Mouse (Mus musculus) intestine, embryonic 14.5 days (tissue): ENCODE results near the gene Fdxacb1. TPM values are rescaled to one million over a fixed set of nuclear protein-coding genes. Genes with fewer than 3 reads are reported as not detected.

ENCODE experiments used
- ATAC-seq: fragments of 200-750 bp; cut with Nextera tagmentation; replicated peaks from 2 replicates; pipeline ENCODE4 v1.8.0; 2017; ENCODE audit warnings: low read depth, moderate number of reproducible peaks, moderate TSS enrichment, moderate library complexity; ENCODE audit not compliant: low FRiP score, low TSS enrichment
- DNase-seq: peaks from one replicate; pipeline ENCODE4 v3.0.0-alpha.2; 2018; ENCODE audit warnings: low spot score
- H3K27ac ChIP-seq: fragments of 300-500 bp; sonication (generic); 2 replicates; pipeline ENCODE4 v1.5.1; 2014; ENCODE audit warnings: low read depth, mild to moderate bottlenecking, control low read depth
- H3K27me3 ChIP-seq: fragments of 300-500 bp; sonication (generic); replicated peaks from 2 replicates; pipeline ENCODE4 v1.6.1; 2014; ENCODE audit warnings: low read length, control low read depth; ENCODE audit not compliant: control insufficient read depth, insufficient read depth
- H3K36me3 ChIP-seq: fragments of 300-500 bp; sonication (generic); 2 replicates; pipeline ENCODE4 v1.6.1; 2014; ENCODE audit warnings: low read length, control low read depth; ENCODE audit not compliant: control insufficient read depth, insufficient read depth
- H3K4me1 ChIP-seq: fragments of 300-500 bp; sonication (generic); replicated peaks from 2 replicates; pipeline ENCODE4 v1.6.1; 2014; ENCODE audit warnings: low read length, control low read depth, mixed read lengths; ENCODE audit not compliant: control insufficient read depth, insufficient read depth
- H3K4me2 ChIP-seq: fragments of 300-500 bp; sonication (generic); 2 replicates; pipeline ENCODE4 v1.6.1; 2014; ENCODE audit warnings: low read length
- H3K4me3 ChIP-seq: fragments of 300-500 bp; sonication (generic); 2 replicates; pipeline ENCODE4 v1.5.1; 2014; ENCODE audit warnings: low read depth, low read length, control low read depth, mixed read lengths
- H3K9ac ChIP-seq: fragments of 300-500 bp; sonication (generic); 2 replicates; pipeline ENCODE4 v1.6.1; 2014; ENCODE audit warnings: mild to moderate bottlenecking, low read length
- H3K9me3 ChIP-seq: fragments of 300-500 bp; sonication (generic); 2 replicates; pipeline ENCODE4 v1.6.1; 2016; ENCODE audit warnings: low read length, control low read depth; ENCODE audit not compliant: control insufficient read depth
- WGBS: fragments of 180-500 bp; shearing (Covaris S2); extraction: QIAGEN DNeasy Blood & Tissue Kit; methylation state at CpG from one replicate; pipeline ENCODE4 v1.1.7; 2014; 5-methylcytosine and 5-hydroxymethylcytosine counted together
- polyA plus RNA-seq: library from polyadenylated mRNA; unstranded; fragments of >200 nt; fragmentation: Nextera tagmentation; extraction: Ambion mirVana; gene quantifications from 2 replicates; pipeline ENCODE4 v1.2.1, GENCODE M21; 2014

Fdxacb1 gene
- polyA plus RNA-seq, 1 experiment from 2014 or later: 13.5 TPM

DNA sequence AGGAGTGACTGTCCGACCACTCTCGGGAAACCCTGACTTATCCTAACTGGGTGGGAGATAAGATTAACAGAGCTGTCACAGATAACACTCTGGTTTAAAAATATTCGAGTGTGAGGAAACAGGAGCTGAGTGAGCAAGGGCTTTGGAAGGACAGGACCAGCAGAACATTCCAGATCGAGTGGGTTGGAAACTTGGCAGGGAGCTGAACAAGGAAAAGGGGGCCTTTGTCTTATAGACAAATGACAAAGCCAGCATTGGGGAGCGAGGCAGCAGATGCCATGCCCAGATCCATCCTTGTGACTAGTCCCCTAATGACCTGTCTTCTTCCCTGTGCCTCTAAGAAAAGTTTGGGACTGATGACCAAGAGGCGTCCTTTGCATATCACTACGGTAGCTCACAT, 14.1 kb upstream of the Fdxacb1 start:
- H3K4me1 ChIP-seq: no peaks in the 10 kb centered on the region; the same call in 1 of the 2 replicates
- H3K9ac ChIP-seq: no peak overlapping the region
- no peaks in the 10 kb centered on the region for H3K9me3 ChIP-seq
- no peaks in the 10 kb centered on the region for H3K27me3 ChIP-seq
- H3K4me2 ChIP-seq: peak overlapping the region; percentile 18
- no peak overlapping the region for H3K4me3 ChIP-seq
- 44% methylated on average over 7 of the region's 7 CpGs for WGBS
- H3K27ac ChIP-seq: no peak overlapping the region
- no peaks in the 10 kb centered on the region for H3K36me3 ChIP-seq
- DNase-seq: no peak
- ATAC-seq: no peak

DNA sequence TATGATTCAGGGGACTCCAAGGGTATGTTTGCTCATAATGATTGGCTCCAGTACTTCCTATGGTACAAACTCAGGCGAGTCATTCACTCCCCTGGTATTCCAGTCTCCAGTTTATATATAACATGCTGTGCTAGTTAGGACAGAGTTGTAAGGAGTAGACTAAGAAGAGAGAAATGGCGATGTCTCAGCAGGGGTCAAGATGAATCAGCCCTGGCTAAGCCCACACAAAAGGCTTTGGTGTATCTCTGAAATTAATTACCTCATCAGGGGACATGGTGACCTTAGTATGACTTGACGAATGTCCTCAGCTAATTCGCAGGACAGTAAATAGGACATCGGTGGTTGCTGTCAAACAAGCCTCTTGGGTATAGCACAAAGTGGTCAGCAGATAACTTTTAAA, 11.3 kb upstream of the Fdxacb1 start:
- Histone ChIP-seq H3K9me3 (no peaks in the 10 kb centered on the region), H3K27ac (no peak overlapping the region), H3K4me1 (no peaks in the 10 kb centered on the region; the same call in 1 of the 2 replicates), H3K36me3 (no peaks in the 10 kb centered on the region), H3K27me3 (no peaks in the 10 kb centered on the region), H3K9ac (no peak overlapping the region), H3K4me2 (no peak overlapping the region), H3K4me3 (no peak overlapping the region)
- ATAC-seq: no peak
- WGBS: 67% methylated on average over 5 of the region's 5 CpGs
- DNase-seq: no peak

DNA sequence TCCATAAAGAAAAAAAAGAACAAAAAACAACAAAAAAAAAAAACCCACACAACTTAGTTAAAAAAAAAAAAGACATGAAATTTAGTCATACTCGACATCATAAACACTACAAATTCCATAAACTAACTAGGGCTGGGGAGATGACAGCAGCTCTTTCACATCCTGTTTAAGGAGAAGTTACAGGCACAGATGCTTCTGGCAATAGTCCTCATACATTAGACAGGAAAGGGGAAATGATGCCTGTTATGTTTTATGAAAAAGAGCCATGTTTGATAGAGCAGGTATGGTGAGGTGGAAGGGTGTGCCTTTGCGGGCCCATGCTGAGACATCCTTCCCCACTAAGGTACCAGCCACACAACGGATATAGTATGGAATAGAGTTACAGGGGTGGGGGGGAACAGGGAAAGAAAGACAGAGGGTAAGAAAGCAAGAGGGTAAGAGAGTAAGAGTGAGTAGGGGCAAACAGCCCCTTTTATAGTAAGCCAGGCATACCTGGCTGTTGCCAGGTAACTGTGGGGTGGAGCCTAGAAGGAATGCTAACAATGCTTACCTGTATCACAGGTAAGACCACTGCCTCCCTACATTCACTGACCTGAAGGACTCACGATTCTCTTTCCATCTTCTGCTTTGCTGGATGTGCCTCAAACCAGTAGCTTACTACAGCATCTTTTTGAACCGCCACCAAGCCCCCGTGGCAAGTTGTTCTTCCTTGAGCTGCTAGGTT, 6.4 kb upstream of the Fdxacb1 start:
- no peak overlapping the region for H3K4me2 ChIP-seq

DNA sequence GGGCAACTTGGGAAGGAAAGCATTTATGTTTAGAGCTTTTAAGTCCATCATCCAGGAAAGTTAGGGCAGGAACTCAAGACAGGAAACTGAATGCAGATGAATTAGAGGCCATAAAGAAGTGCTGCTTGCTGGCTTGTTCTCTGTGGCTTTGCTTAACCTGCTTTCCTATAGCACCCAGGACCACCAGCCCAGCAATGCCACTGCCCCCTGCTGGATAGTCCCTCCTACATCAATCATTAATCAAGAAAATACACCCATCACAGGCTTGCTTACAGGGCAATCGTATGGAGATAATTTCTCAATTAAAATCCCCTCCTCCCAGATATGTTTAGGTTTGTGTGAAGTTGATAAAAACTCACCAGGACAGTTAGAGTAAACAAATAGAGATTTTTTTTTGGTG, 4.7 kb upstream of the Fdxacb1 start:
- H3K4me2 ChIP-seq: no peak overlapping the region
- no peak overlapping the region for H3K9ac ChIP-seq
- no peak overlapping the region for H3K4me3 ChIP-seq
- H3K36me3 ChIP-seq: 0 out of 2 replicates have a peak, but pooled peaks cover 7% of the 10 kb centered on the region
- no peaks in the 10 kb centered on the region for H3K9me3 ChIP-seq
- 59% methylated on average over 1 of the region's 1 CpGs for WGBS
- no peaks in the 10 kb centered on the region for H3K27me3 ChIP-seq
- H3K4me1 ChIP-seq: peaks cover 5% of the 10 kb centered on the region; the same call in 1 of the 2 replicates
- no peak overlapping the region for H3K27ac ChIP-seq
- ATAC-seq: no peak
- no peak for DNase-seq

More for the DNA sequence above, 6.4 kb upstream of the Fdxacb1 start:
- Histone ChIP-seq H3K9me3 (no peaks in the 10 kb centered on the region), H3K4me3 (no peak overlapping the region), H3K9ac (no peak overlapping the region), H3K4me1 (no peaks in the 10 kb centered on the region), H3K36me3 (0 out of 2 replicates have a peak, but pooled peaks cover 7% of the 10 kb centered on the region), H3K27ac (no peak overlapping the region), H3K27me3 (no peaks in the 10 kb centered on the region)
- ATAC-seq (no peak), DNase-seq (no peak)
- 49% methylated on average over 6 of the region's 6 CpGs for WGBS

DNA sequence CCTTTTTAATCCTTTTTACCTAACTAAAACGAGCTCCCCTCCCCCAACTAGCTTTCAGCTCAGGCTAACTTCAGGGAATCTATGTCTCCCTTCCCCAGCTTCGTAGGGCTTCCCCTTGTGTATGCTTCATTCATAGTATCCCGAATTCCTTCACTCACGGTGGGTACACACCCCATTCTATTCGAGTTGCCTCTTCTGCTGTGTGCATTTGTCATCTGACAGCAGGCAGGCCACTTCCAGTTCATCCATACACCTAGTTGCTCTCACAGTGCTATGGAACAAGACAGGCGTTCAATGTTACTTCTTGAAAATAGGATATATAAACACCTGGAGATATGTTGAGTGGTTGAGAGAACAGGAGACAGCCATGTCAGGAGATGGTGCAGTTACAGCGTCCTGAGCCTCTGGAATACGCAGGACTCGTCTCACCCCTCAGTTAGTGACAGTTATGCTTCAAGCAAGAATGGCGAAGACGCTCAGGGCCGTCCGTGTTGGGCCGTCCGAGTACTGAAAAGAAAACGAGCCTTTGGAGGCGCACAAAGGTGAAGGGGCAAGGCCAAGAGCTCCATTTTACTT, 417 bp upstream of the Fdxacb1 start:
- H3K9ac ChIP-seq: peak overlapping the region; percentile 62
- no peaks in the 10 kb centered on the region for H3K9me3 ChIP-seq
- H3K4me2 ChIP-seq: peak overlapping the region; percentile 92
- DNase-seq (peak; percentile 58), ATAC-seq (peak; percentile 38; the same call in 1 of the 2 replicates)
- peak overlapping the region; percentile 78 for H3K4me3 ChIP-seq
- H3K36me3 ChIP-seq: peaks cover 20% of the 10 kb centered on the region; the same call in 1 of the 2 replicates
- peaks cover 10% of the 10 kb centered on the region; the same call in 1 of the 2 replicates for H3K4me1 ChIP-seq
- no peaks in the 10 kb centered on the region for H3K27me3 ChIP-seq
- H3K27ac ChIP-seq: peak overlapping the region; percentile 95
- WGBS: 5% methylated on average over 17 of the region's 17 CpGs

DNA sequence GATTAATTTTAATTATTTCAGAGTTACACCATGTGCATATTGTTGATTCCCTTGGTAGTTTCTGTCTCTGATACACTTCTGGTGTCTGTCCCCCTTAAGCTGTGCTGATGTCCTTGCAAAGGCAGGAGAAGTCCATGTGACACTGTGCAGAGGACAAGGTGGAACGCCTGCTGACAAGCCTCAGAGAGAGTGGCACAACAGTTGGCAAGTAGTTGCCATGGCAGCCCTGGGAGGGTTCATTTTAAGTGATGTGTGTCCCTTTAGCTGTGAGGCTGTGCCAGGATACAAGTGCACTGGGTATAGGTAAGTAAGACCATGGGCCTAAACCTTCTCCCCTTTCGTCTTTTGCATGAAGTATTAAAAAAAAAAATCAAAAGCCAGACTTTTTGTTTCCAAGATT, 2.0 kb downstream of the Fdxacb1 start:
- DNase-seq: no peak
- Histone ChIP-seq H3K27ac (no peak overlapping the region), H3K4me2 (no peak overlapping the region), H3K4me1 (peaks cover 16% of the 10 kb centered on the region; the same call in 1 of the 2 replicates), H3K9ac (no peak overlapping the region), H3K4me3 (no peak overlapping the region), H3K9me3 (no peaks in the 10 kb centered on the region), H3K27me3 (no peaks in the 10 kb centered on the region), H3K36me3 (peaks cover 13% of the 10 kb centered on the region; the same call in 1 of the 2 replicates)
- WGBS: 80% methylated on average over 2 of the region's 2 CpGs
- no peak for ATAC-seq

DNA sequence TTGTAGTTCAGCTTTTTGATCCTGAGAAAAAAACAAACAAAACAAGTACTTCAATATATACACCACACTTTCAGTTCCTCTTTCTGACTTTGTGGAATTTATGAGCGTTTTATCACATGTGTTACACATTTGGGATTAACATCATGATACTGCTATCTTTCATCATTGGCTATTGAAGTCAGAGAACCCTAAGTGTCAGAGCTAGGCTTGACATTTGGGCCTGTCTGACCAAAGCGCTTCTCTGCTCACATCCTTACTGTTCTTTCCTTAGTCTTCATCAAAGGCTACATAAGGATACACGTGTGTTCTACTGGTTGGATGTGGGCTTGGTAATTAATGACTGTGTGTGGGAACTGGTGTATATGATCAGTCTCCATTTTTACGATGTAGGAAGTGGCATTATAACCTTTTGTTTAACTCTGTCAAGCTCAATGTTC, 6.0 kb downstream of the Fdxacb1 start:
- 63% methylated on average over 4 of the region's 4 CpGs for WGBS
- Histone ChIP-seq H3K27ac (no peak overlapping the region), H3K27me3 (no peaks in the 10 kb centered on the region), H3K9me3 (no peaks in the 10 kb centered on the region), H3K4me2 (peak overlapping the region; percentile 69), H3K9ac (no peak overlapping the region), H3K4me1 (peaks cover 14% of the 10 kb centered on the region; the same call in 1 of the 2 replicates), H3K36me3 (peaks cover 22% of the 10 kb centered on the region), H3K4me3 (0 out of 2 replicates have a peak overlapping the region, but pooled peaks have one; percentile 88)
- ATAC-seq (no peak), DNase-seq (no peak)

DNA sequence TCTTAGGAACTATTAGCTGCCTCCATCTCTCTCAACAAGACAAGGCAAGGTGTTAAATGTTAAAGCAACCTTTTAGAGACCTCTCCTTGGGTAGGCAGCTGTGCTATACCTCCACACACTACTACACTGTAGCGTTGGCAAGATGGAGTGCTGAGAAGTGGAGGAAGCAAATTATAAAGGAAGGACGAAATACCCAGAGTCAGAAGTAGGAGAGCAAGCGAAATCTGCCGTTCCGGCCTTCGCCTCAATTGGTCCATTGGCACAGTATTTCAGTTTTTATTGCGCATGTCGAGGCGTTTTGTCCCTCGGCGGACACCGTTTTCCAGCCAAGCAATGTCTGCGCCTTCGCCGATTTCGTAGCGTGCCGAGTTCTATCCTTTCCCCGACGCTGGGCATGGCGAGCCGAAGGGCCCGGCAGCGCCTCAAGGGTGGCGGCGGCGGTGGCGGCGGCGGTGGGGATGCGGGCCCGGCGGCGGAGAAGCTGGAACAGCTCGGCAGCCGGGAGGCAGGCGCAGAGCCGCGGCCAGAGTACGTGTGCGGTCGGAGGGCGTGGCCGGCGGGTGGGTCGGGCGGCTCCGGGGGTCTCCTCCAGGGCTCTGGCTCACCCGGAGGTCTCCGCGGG, 7.1 kb downstream of the Fdxacb1 start, which contains the start of the genes Alg9 and 1110032A03Rik:
Gene Alg9 (plus strand): TSS at position 29 of the 622 bp plus-strand sequence.
Gene 1110032A03Rik (minus strand): TSS at position 530 of the 622 bp plus-strand sequence.
- Histone ChIP-seq H3K4me1 (peaks cover 11% of the 10 kb centered on the region; the same call in 1 of the 2 replicates), H3K36me3 (peaks cover 33% of the 10 kb centered on the region), H3K27ac (peak within 1 kb of the TSS; percentile 88), H3K27me3 (no peaks in the 10 kb centered on the region), H3K9me3 (no peaks in the 10 kb centered on the region), H3K4me2 (peak within 1 kb of the TSS; percentile 69), H3K9ac (peak within 1 kb of the TSS; percentile 85), H3K4me3 (peak within 1 kb of the TSS; percentile 88)
- ATAC-seq (peak; percentile 80), DNase-seq (peak; percentile 97)
- WGBS: under 1% methylated on average over 48 of the region's 51 CpGs
